Mouse (Mus musculus) brown adipose tissue, adult 24 weeks (tissue): ENCODE measurements at regions not wholly inside any gene's neighbourhood (a gene's known extent, or its start where the extent isn't known, plus 50 kb on each side); places are given as distances from the start of the nearest gene placed in this dataset.

Experiments
- H3K27ac ChIP-seq: fragments of 200-500 bp; replicated peaks from 2 replicates; pipeline ENCODE4 v1.5.1; 2012; ENCODE audit warnings: low read depth, mild to moderate bottlenecking, low read length
- H3K4me1 ChIP-seq: fragments of 200-500 bp; 2 replicates; pipeline ENCODE4 v1.6.1; 2012; ENCODE audit warnings: low read length, mixed read lengths; ENCODE audit not compliant: control insufficient read depth, insufficient read depth, insufficient read length
- H3K4me3 ChIP-seq: fragments of 200-500 bp; 2 replicates; pipeline ENCODE4 v1.5.1; 2012; ENCODE audit warnings: low read depth, mild to moderate bottlenecking, low read length, moderate library complexity; ENCODE audit not compliant: insufficient read depth

DNA sequence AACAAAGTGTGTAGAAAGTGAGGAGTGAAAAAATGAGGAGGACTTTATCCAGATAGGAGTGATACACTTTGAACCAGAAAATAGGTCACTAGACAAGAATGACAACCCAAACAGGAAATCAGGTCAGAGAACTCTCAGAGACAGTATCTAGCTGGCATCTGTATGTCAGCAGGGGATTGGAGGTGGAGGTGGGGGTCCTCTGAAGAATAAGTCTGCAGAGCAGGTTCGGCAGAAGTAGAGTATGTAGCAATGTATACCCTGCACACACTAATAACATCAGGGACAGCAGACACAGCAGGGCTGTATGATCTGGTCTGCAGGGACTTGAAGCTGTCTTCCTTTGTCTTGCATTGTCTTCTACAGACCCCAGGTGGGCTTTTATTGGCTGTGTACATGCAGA, 787.9 kb downstream of the Car8 start:
- H3K4me3 ChIP-seq = no peak overlapping the region
- no peak overlapping the region for H3K27ac ChIP-seq
- no peaks in the 10 kb centered on the region for H3K4me1 ChIP-seq

DNA sequence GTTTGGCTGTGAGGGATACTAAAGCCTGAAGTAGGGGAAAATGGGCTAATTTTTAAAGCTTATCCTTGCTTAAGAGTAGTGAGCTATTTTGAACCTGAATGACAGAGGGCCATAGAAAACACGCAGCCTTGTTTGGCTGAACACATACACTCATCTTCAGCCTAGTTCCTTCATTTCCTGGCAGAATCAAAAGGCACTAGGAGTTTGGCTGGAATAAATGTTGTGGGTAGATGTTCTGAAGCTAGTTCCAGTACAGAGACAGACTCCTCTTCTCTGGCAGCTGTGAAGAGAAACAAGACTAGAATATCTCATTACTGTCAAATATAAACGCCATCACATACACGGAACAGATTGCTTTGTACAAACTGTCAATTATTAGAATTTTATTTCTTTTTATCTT, 809.5 kb downstream of the Car8 start:
- no peak overlapping the region for H3K4me3 ChIP-seq
- H3K4me1 ChIP-seq = no peaks in the 10 kb centered on the region

GRCm38 (mm10) chr4:7424081-7424480, 814.8 kb downstream of the Car8 start:
- Histone ChIP-seq H3K4me3 (no peak overlapping the region), H3K4me1 (no peaks in the 10 kb centered on the region), H3K27ac (no peak overlapping the region)

More for the DNA sequence above, 809.5 kb downstream of the Car8 start:
- H3K27ac ChIP-seq = no peak overlapping the region

DNA sequence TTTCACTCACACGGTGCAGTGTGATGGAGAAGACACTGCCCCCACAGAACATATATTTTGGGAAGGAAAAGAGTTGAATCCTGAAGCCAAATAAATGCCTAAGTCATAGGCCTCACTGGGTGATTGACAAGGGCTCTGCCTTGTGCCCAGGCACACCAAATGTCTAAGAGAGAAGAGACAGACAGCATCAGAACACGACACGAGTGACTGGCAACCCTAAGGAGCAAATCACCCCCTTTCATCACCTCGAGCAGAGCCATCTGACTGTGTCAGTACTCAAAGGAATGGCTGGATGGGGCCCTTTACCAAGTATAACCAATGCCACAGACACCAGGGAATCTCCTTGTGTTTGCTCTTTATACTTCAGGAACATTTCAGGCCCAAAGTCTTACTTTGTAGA, 815.6 kb downstream of the Car8 start:
- Histone ChIP-seq H3K27ac (no peak overlapping the region), H3K4me3 (no peak overlapping the region), H3K4me1 (no peaks in the 10 kb centered on the region)

DNA sequence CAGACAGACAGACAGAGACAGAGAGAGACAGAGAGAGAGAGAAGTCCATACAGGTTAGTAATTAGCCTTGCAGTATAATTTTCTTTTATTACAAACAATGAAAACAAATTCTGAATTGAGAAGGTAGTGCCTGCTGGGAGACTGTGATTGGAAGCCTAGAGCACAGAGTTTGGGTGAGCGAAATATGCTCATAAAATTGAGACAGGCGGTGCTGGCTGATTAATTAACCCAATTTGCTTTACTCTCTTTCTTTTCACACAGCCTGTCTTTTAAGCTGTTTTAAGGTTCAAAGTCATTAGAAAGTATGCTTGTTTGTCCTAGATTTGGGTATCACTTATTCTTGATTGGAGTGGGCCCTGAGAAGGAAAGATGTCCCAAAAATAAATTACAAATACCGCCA, 816.1 kb downstream of the Car8 start:
- Histone ChIP-seq H3K4me3 (no peak overlapping the region), H3K4me1 (no peaks in the 10 kb centered on the region), H3K27ac (no peak overlapping the region)

GRCm38 (mm10) chr4:7414301-7414700, 824.5 kb downstream of the Car8 start:
- Histone ChIP-seq H3K27ac (no peak overlapping the region), H3K4me3 (no peak overlapping the region), H3K4me1 (no peaks in the 10 kb centered on the region)

DNA sequence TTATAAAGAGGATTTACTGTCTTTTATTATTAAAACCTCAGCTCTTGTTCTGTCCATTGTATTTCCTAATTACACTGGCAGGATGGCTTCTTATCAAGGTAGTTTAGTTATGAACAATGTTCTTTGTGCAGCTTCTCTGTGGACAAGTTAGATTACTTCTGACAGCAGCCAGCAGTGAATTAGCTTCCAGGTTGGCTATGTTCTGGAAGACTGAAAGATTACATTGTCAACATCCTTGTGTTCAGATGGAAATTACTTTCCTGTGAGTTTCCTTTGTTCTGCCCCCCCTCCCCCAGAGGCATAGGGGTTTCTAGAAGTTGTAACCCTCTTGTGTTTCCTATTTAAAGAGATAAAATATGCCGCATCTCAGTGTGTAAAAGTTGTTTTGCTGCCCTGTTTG, 846.1 kb downstream of the Car8 start:
- H3K4me1 ChIP-seq = no peaks in the 10 kb centered on the region

GRCm38 (mm10) chr4:7391596-7391995, 847.2 kb downstream of the Car8 start:
- Histone ChIP-seq H3K4me1 (no peaks in the 10 kb centered on the region), H3K27ac (no peak overlapping the region), H3K4me3 (no peak overlapping the region)

More for the DNA sequence above, 846.1 kb downstream of the Car8 start:
- no peak overlapping the region for H3K4me3 ChIP-seq
- H3K27ac ChIP-seq = no peak overlapping the region

DNA sequence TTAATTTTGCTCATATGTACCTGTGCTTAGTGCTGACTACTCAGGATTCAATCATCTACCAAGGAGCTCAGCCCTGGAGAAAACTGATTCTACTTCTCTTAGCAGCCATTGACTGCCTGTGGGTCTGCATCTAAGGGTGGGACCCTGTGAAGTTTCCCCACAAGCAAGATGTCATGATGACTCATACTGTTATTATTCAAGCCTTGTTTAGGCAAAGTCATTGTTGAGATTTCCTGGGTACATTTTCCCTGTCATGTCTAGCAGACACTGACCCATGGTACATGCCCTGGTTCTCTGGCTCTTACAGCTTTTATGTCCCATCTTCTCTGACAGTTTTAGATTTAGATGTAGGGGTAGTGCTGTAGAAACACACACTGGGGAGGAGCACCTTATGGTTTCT, 853.8 kb downstream of the Car8 start:
- Histone ChIP-seq H3K27ac (no peak overlapping the region), H3K4me3 (no peak overlapping the region), H3K4me1 (no peaks in the 10 kb centered on the region)

GRCm38 (mm10) chr4:7379996-7380395, 858.8 kb downstream of the Car8 start:
- Histone ChIP-seq H3K4me1 (no peaks in the 10 kb centered on the region), H3K4me3 (no peak overlapping the region), H3K27ac (no peak overlapping the region)

GRCm38 (mm10) chr4:7364238-7365040, 874.4 kb downstream of the Car8 start:
- H3K4me3 ChIP-seq = no peak overlapping the region
- no peak overlapping the region for H3K27ac ChIP-seq
- H3K4me1 ChIP-seq = no peaks in the 10 kb centered on the region

GRCm38 (mm10) chr4:7363508-7363907, 875.3 kb downstream of the Car8 start:
- H3K4me1 ChIP-seq = no peaks in the 10 kb centered on the region
- no peak overlapping the region for H3K27ac ChIP-seq
- H3K4me3 ChIP-seq = no peak overlapping the region

DNA sequence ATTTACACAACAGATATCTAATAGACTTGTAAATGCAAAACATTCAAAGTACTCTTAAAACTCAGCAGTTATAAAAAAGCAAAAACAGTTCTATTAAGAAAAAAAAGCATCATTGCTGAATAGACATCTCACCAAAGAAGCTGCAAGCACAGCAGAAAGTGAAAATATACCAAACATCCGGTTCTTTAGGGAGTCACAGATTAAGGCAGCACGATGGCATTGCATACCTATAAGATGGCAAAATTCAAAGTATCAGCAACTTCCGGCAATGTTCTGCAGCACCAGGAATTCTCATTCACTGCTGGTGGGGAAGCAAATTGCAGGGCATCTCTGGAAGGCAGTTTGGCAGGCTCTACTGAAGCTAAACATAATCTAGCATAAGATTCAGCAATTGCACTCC, 882.6 kb downstream of the Car8 start:
- Histone ChIP-seq H3K4me3 (no peak overlapping the region), H3K4me1 (no peaks in the 10 kb centered on the region), H3K27ac (no peak overlapping the region)

GRCm38 (mm10) chr4:7347317-7347716, 891.5 kb downstream of the Car8 start:
- Histone ChIP-seq H3K4me1 (no peaks in the 10 kb centered on the region), H3K27ac (no peak overlapping the region), H3K4me3 (no peak overlapping the region)

- Histone ChIP-seq H3K27ac (no peak overlapping the region), H3K4me1 (no peaks in the 10 kb centered on the region), H3K4me3 (no peak overlapping the region)
These were observed 897.7 kb downstream of the Car8 start for GRCm38 (mm10) chr4:7341159-7341558.

DNA sequence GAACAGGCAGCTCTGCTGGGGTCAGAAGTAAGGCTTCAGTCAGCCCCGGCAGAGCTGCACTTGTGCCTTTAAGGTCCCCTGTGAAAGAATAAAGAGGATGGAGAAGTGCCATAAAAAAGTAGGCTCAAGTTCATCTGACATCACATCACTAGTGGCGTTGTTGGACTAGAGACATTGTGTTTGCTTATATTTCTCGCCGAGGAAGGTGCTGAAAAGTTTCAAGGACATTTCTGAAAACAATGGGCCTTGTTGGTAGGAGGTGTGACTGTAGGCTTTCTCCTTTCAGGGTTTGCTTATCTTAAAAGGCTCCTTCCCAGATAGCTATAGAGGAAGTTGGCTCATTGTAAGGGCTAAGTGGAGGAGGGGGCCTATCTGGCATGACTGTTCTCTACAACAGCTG, 924.6 kb downstream of the Car8 start:
- Histone ChIP-seq H3K4me3 (no peak overlapping the region), H3K4me1 (peaks cover 5% of the 10 kb centered on the region), H3K27ac (peak overlapping the region; percentile 60)
